Mouse (Mus musculus) 416B (cell line): ENCODE measurements around the gene Zbtb11.

ENCODE experiments used
- DNase-seq: peaks from one replicate; pipeline ENCODE4 v3.0.0; 2011; ENCODE audit warnings: low read depth

Gene Zbtb11

GRCm38 (mm10) chr16:55970416-55970815 lies 3.3 kb upstream of the Zbtb11 start:
- DNase-seq, result no peak

- DNase-seq, result peak; percentile 81
These were observed 1.7 kb upstream of the Zbtb11 start for GRCm38 (mm10) chr16:55971735-55972615.

- no peak for DNase-seq
These were observed 969 bp upstream of the Zbtb11 start for GRCm38 (mm10) chr16:55972626-55973201.

GRCm38 (mm10) chr16:55974256-55974902 lies 696 bp downstream of the Zbtb11 start:
- peak; percentile 86 for DNase-seq

GRCm38 (mm10) chr16:55974903-55975285 lies 1.2 kb downstream of the Zbtb11 start:
- DNase-seq, result peak; percentile 92

- no peak for DNase-seq
These were observed 12.3 kb downstream of the Zbtb11 start for GRCm38 (mm10) chr16:55986001-55986400.

GRCm38 (mm10) chr16:55990311-55990710 lies 16.6 kb downstream of the Zbtb11 start:
- peak; percentile 63 for DNase-seq

- no peak for DNase-seq
These were observed 20.6 kb downstream of the Zbtb11 start for GRCm38 (mm10) chr16:55994235-55994634.

GRCm38 (mm10) chr16:56006798-56007197 lies 33.1 kb downstream of the Zbtb11 start:
- DNase-seq, result no peak

- DNase-seq, result peak; percentile 48
These were observed 35.2 kb downstream of the Zbtb11 start for GRCm38 (mm10) chr16:56008862-56009261.

- DNase-seq, result no peak
These were observed 39.4 kb downstream of the Zbtb11 start for GRCm38 (mm10) chr16:56012789-56013743.

- DNase-seq, result no peak
These were observed 40.4 kb downstream of the Zbtb11 start for GRCm38 (mm10) chr16:56014076-56014475.

GRCm38 (mm10) chr16:56019660-56020059 lies 46.0 kb downstream of the Zbtb11 start:
- DNase-seq, result no peak

GRCm38 (mm10) chr16:56027854-56028629 lies 54.4 kb downstream of the Zbtb11 start:
- DNase-seq, result no peak

- peak; percentile 58 for DNase-seq
These were observed 55.3 kb downstream of the Zbtb11 start for GRCm38 (mm10) chr16:56028722-56029551.

- DNase-seq, result peak; percentile 98
These were observed 56.0 kb downstream of the Zbtb11 start, which contains the start of gene Pcnp for GRCm38 (mm10) chr16:56029661-56030082. TSS of gene Pcnp (minus strand) at chr16:56029739.

GRCm38 (mm10) chr16:56034566-56034965 lies 60.9 kb downstream of the Zbtb11 start:
- no peak for DNase-seq

- DNase-seq, result peak; percentile 58
These were observed 62.8 kb downstream of the Zbtb11 start for GRCm38 (mm10) chr16:56036501-56036900.

- peak; percentile 96 for DNase-seq
These were observed 63.7 kb downstream of the Zbtb11 start, which contains the start of gene Trmt10c for GRCm38 (mm10) chr16:56037138-56038010. TSS of gene Trmt10c (minus strand) at chr16:56037819.
